8 mouse cellular contexts compared by ENCODE assay signal in genomic region chr8:70691727-70692231, GRCm38 (mm10). TPM values are rescaled to one million over a fixed set of nuclear protein-coding genes. Genes with fewer than 3 reads are reported as not detected.
A peak's percentile ranks its signal among the peaks of the same experiment; 100 is the strongest.
DNase-seq lines count a peak whose midpoint lies in the region.

No protein-coding gene starts in this region.

- peak; percentile 56 for DNase-seq in adrenal gland, postnatal 14 days
- DNase-seq in adrenal gland, adult 18-20 months (ENCODE audit: low spot score in 2 of 2), result no peak
- peak; percentile 95 for DNase-seq in embryonic facial prominence, embryonic 10.5 days (ENCODE audit: low spot score)
- DNase-seq in kidney, adult 18-20 months, result peak; percentile 56
- DNase-seq in midbrain, embryonic 10.5 days (ENCODE audit: low spot score), result peak; percentile 93
- DNase-seq in B cell, adult 2 months, result no peak
- DNase-seq in gastrocnemius, postnatal 36 days, result no peak
- no peak for DNase-seq in gastrocnemius, postnatal 25 days

- H3K9me3 ChIP-seq in embryonic facial prominence, embryonic 10.5 days, result no peaks in the 10 kb centered on the region
- no peaks in the 10 kb centered on the region for H3K9me3 ChIP-seq in midbrain, embryonic 10.5 days (replicated peaks)

- peak overlapping the region; percentile 99 for H3K27ac ChIP-seq in embryonic facial prominence, embryonic 10.5 days (replicated peaks)
- H3K27ac ChIP-seq in midbrain, embryonic 10.5 days (replicated peaks), result peak overlapping the region; percentile 95

- 0 out of 2 replicates have a peak, but pooled peaks cover 4% of the 10 kb centered on the region for H3K36me3 ChIP-seq in embryonic facial prominence, embryonic 10.5 days (replicated peaks)
- 0 out of 2 replicates have a peak, but pooled peaks cover 5% of the 10 kb centered on the region for H3K36me3 ChIP-seq in midbrain, embryonic 10.5 days

- H3K4me1 ChIP-seq in embryonic facial prominence, embryonic 10.5 days, result peaks cover 62% of the 10 kb centered on the region
- peaks cover 55% of the 10 kb centered on the region for H3K4me1 ChIP-seq in midbrain, embryonic 10.5 days

- intact Hi-C loops in gastrocnemius, postnatal 36 days (cut with DNase I), result no loop called here

- H3K4me3 ChIP-seq in embryonic facial prominence, embryonic 10.5 days, result peak overlapping the region; percentile 51
- H3K4me3 ChIP-seq in midbrain, embryonic 10.5 days, result peak overlapping the region; percentile 48

- peaks cover 10% of the 10 kb centered on the region for H3K27me3 ChIP-seq in embryonic facial prominence, embryonic 10.5 days (replicated peaks; ENCODE audit: low read depth, poor library complexity, severe bottlenecking)
- peaks cover 32% of the 10 kb centered on the region for H3K27me3 ChIP-seq in midbrain, embryonic 10.5 days (ENCODE audit: low read depth, poor library complexity, severe bottlenecking)

- WGBS in embryonic facial prominence, embryonic 10.5 days, result under 1% methylated on average over 20 of the region's 20 CpGs
- 0% methylated on average over 20 of the region's 20 CpGs for WGBS in midbrain, embryonic 10.5 days

RNA-seq across cellular contexts. Expression of gene Jund, which starts 7.0 kb away (rescaled TPM):
- 165 and 174 TPM in 2 replicates for total RNA-seq in adrenal gland, postnatal 14 days (2021)
- 100 to 1,000 TPM; 228 to 252 TPM for total RNA-seq in adrenal gland, adult 18-20 months (2021)
- polyA plus RNA-seq in embryonic facial prominence, embryonic 10.5 days (2016; fragmentation: Nextera tagmentation; extraction: Ambion mirVana), result 58.7 and 61.7 TPM in 2 replicates
- polyA plus RNA-seq in midbrain, embryonic 10.5 days (2016; fragmentation: Nextera tagmentation; extraction: Ambion mirVana), result 62.5 and 78.6 TPM in 2 replicates
- total RNA-seq in gastrocnemius, postnatal 36 days (2021), result 10 to 100 TPM; 60.6 to 77.9 TPM
- 10 to 100 TPM; 54.5 to 68.6 TPM for total RNA-seq in gastrocnemius, postnatal 25 days (2021)

RNA-seq across cellular contexts. Expression of gene Iqcn, which starts 11.5 kb away (rescaled TPM):
- total RNA-seq in adrenal gland, postnatal 14 days (2021), result 0.11 and 0.19 TPM in 2 replicates
- under 1 TPM in 1 of 2 experiments, not detected in 1; 0.10 TPM for total RNA-seq in adrenal gland, adult 18-20 months (2021)
- 0.05 TPM in 1 of 2 replicates, not detected in the other for polyA plus RNA-seq in embryonic facial prominence, embryonic 10.5 days (2016; fragmentation: Nextera tagmentation; extraction: Ambion mirVana)
- polyA plus RNA-seq in midbrain, embryonic 10.5 days (2016; fragmentation: Nextera tagmentation; extraction: Ambion mirVana), result not detected in 2 replicates
- under 1 TPM in 1 of 2 experiments, not detected in 1; 0.05 TPM for total RNA-seq in gastrocnemius, postnatal 36 days (2021)
- not detected for total RNA-seq in gastrocnemius, postnatal 25 days (2021)

RNA-seq across cellular contexts. Expression of gene Lsm4, which starts 18.7 kb away (rescaled TPM):
- total RNA-seq in adrenal gland, postnatal 14 days (2021), result 76.0 and 78.6 TPM in 2 replicates
- 10 to 100 TPM; 73.2 to 75.9 TPM for total RNA-seq in adrenal gland, adult 18-20 months (2021)
- polyA plus RNA-seq in embryonic facial prominence, embryonic 10.5 days (2016; fragmentation: Nextera tagmentation; extraction: Ambion mirVana), result 347 and 351 TPM in 2 replicates
- 315 and 355 TPM in 2 replicates for polyA plus RNA-seq in midbrain, embryonic 10.5 days (2016; fragmentation: Nextera tagmentation; extraction: Ambion mirVana)
- 10 to 100 TPM; 54.9 to 63.3 TPM for total RNA-seq in gastrocnemius, postnatal 36 days (2021)
- 10 to 100 TPM; 57.7 to 66.0 TPM for total RNA-seq in gastrocnemius, postnatal 25 days (2021)

RNA-seq across cellular contexts. Expression of gene Gm3336, which starts 26.6 kb away (rescaled TPM):
- 0.70 TPM in 1 of 2 replicates, not detected in the other for total RNA-seq in adrenal gland, postnatal 14 days (2021)
- total RNA-seq in adrenal gland, adult 18-20 months (2021), result under 1 TPM in 1 of 2 experiments, not detected in 1; 0.53 TPM
- not detected in 2 replicates for polyA plus RNA-seq in embryonic facial prominence, embryonic 10.5 days (2016; fragmentation: Nextera tagmentation; extraction: Ambion mirVana)
- not detected in 2 replicates for polyA plus RNA-seq in midbrain, embryonic 10.5 days (2016; fragmentation: Nextera tagmentation; extraction: Ambion mirVana)
- total RNA-seq in gastrocnemius, postnatal 36 days (2021), result not detected
- not detected for total RNA-seq in gastrocnemius, postnatal 25 days (2021)

RNA-seq across cellular contexts. Expression of gene Pgpep1, which starts 31.6 kb away (rescaled TPM):
- 73.1 and 86.5 TPM in 2 replicates for total RNA-seq in adrenal gland, postnatal 14 days (2021)
- 100 to 1,000 TPM; 101 to 153 TPM for total RNA-seq in adrenal gland, adult 18-20 months (2021)
- 51.8 and 52.7 TPM in 2 replicates for polyA plus RNA-seq in embryonic facial prominence, embryonic 10.5 days (2016; fragmentation: Nextera tagmentation; extraction: Ambion mirVana)
- 51.8 and 89.7 TPM in 2 replicates for polyA plus RNA-seq in midbrain, embryonic 10.5 days (2016; fragmentation: Nextera tagmentation; extraction: Ambion mirVana)
- total RNA-seq in gastrocnemius, postnatal 36 days (2021), result 10 to 100 TPM; 11.1 to 15.9 TPM
- total RNA-seq in gastrocnemius, postnatal 25 days (2021), result 10 to 100 TPM; 18.6 to 22.6 TPM

Comparison
In these comparisons a context has a peak if more than half of its experiments do, and no peak if none do; other contexts are left out.
1. DNase-seq: peak in adrenal gland, postnatal 14 days (single experiment), embryonic facial prominence, embryonic 10.5 days (single experiment), kidney, adult 18-20 months (single experiment) and midbrain, embryonic 10.5 days (single experiment); none in adrenal gland, adult 18-20 months (0 of 2), B cell, adult 2 months (0 of 2), gastrocnemius, postnatal 36 days (0 of 2) and gastrocnemius, postnatal 25 days (single experiment).